Mouse (Mus musculus): ENCODE measurements around the gene Skp1a.
A peak's percentile ranks its signal among the peaks of the same experiment; 100 is the strongest.
"Not testable (repeated sequence)": the region's sequence is repeated elsewhere in the genome, so short reads cannot be mapped to it uniquely, and the experiment has no call there.

Gene Skp1a

DNA sequence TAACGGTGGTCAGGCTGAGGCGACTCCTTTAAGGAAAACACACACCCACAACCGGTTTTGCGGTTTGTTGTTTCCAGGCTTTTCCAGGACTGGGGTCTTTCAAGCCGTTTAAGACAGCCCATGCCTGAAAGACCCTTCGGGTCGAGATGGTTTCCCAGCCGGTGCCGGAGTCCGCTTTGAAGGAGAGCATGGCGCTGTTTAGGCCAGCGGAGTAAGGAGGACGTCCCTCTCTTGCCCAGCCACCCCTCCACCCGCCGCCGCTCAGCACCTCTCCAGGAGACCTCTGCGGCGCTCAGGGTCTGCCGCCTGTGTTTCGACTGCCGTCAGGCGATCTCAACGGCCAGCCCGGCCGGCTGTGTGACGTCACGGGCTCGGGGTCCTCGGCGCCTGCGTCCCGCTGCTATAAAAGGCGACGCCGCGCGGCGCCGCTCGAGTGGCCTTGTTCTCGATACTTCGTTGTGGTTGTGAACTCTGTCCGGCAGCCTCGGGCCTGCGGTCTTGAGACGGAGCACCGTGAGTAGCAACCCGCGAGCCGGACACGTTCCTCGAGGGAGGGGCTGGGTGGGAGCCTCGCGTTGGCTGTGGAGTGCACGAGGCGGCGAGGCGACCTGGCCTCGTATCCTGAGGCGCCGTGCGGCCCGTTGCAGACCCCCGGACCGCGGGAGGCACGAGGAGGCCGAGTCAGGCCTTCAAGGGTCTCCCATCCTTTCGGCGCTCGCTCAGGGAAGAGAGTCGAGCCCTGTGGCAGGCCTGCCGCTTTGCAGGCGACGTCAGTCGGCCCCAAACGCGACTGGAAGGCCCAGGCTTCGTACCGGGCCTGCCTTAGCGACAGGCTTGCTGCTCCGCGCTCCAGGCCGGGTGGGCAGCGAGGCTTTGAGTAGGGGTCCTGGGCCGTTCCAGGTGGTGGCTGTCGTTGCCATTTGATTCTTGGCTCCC is at the start of gene Skp1a:
TSS of gene Skp1a (plus strand) at position 390 of the 936 bp plus-strand sequence.
- DNase-seq = peak; percentile 95 to 97

DNA sequence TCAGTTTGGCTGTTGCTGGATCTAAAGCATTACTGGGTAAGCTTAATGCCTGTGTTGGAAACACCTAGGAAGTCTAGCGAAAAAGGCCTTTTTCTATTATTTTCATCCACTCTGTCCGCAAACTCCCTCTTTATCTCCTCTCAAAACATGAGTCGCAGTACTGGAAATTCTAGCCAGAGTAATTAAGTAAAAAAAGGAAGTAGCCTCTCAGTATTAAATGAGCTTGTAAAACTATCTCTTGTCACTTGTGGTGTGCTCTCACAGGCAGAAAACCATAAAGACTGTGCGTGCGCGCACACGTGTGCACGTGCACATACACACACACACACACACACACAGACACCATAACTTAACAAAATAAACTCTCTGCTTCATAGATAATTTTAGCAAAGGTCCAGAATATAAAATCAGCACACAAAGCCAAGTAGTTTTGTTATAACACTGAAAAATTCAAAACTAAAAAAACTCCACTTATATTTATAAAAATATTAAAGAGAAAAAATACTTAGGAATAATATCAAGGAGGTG is 35.2 kb upstream of the Skp1a start:
- not testable (repeated sequence) for DNase-seq

GRCm38 (mm10) chr11:52213887-52214286 is 17.9 kb upstream of the Skp1a start, which contains the start of gene Olfr1371:
Olfr1371 (minus strand) TSS chr11:52213987.
- no peak for DNase-seq

- peak; percentile 80 to 83 for DNase-seq
Observed at GRCm38 (mm10) chr11:52220282-52220681, 11.5 kb upstream of the Skp1a start.

- not testable (repeated sequence) for DNase-seq
Observed at GRCm38 (mm10) chr11:52221921-52222320, 9.9 kb upstream of the Skp1a start.

DNA sequence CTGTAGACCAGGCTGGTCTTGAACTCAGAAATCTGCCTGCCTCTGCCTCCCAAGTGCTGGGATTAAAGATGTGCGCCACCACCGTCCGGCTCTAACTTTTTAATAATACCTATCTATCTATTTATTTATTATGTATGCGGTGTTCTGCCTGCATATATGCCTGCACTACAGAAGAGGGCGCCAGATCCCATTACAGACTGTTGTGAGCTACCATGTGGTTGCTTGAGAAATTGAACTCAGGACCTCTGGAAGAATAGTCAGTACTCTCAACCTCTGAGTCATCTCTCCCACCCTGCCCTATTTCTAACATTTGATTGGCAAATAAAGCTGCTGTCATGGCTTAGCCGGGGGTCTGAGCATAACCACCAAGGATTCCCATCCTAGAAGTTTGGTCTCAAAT is 8.9 kb upstream of the Skp1a start:
- peak; percentile 63 to 65 for DNase-seq

DNA sequence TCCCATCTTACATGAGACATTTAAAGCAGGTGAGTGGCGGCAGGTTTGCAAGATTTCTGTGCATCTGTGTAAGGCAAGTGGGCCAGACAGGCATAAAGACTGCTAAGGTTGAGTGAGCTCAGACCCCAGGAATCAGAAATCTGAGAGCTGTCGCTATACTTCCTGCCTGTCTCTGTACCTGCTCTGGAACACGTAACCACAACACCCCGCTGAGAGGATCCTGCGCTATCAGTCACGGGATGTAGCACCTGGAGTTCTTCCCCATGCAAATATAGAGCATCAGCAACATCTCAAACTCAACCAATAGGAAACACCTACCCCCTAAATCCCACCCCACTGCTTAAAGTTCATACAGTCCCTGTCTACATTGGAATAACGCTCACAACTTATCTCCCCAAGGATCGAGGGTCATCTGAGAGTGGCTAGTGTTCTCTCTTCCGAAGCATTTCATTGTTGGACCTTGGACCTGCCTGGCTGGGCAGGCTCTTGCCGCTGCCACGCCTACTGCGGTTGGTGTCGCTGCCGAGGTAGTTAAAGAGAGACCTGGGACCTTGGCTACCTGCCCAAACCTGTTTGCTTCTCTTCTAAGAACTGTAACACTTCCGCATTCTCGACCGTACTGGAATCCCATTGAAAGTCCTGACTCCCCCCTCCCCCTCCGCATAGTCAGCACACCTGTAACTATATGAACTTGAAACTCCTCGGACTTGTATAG is 7.7 kb upstream of the Skp1a start:
- DNase-seq = peak; percentile 84 to 87

- no peak for DNase-seq
Observed at GRCm38 (mm10) chr11:52225986-52226599, 5.7 kb upstream of the Skp1a start.

- no peak for DNase-seq
Observed at GRCm38 (mm10) chr11:52227053-52227452, 4.7 kb upstream of the Skp1a start.

DNA sequence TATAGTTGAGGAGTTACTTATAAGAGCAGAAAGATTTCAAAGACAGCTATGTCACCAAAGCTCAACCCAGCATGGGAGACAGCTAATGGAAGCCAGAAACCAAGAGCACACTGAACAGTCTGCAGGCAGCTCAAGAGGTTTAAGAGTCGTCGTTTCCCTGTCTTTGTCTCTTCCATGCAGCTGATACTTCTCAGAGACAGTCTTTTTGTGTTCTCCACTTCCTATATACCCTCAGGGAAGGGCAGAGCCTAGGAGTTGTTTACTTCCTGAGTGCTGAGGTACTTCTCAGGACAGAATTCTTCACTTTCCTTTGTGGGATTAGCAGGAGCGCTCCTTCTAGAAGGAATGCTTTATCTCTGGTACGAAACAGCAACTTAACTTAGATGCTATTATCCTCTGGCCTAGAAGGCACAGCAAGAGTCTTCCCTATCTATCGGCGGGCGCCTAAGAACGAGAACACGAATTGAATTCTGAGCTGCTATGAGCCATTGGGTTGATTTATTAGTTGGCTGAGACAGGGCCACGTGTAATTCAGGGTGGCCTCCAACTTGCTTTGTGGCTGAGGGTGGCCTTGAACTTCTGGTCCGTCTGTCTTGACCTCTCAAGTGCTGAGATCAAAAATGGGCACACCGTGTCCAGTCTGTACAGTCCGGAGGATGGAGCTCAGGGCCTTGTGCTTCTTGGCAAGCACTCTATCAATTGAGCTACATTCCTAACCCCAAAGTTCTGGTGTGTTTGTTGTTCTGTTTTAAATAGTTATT is 4.1 kb upstream of the Skp1a start:
- DNase-seq = no peak

DNA sequence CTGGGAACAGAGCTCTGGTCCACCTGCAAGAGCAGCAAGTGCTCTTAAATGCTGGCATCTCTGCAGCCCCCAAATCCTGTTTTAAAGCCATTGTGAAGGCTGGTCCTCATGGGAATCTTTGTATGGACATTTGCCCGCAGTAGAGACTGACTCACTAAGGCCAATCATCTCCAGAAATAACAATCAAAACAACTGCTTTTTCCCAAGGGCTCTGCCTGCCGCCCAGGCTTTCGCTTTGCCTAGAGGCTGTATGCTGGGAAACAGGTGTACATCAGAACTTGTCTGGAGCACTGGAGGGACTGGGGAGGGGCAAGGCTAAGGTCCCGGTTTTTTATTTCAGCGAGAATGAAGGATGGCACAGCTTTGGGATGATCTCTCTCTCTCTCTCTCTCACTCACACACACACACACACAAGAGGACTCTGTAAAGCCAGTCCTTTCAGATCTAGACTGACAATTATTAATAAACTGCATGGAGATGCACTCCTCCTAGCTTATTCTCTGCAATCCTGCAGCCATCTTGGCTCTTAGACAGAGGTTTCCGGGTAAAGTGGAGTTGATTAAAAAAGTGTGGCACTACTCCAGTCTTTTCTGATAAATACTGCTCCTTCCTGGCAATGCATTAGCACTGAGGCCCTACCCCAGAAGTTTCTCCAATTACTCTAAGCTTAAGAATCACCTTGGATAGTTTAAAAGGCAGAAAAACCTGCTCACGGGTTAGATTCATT is 2.9 kb upstream of the Skp1a start:
- no peak for DNase-seq

DNA sequence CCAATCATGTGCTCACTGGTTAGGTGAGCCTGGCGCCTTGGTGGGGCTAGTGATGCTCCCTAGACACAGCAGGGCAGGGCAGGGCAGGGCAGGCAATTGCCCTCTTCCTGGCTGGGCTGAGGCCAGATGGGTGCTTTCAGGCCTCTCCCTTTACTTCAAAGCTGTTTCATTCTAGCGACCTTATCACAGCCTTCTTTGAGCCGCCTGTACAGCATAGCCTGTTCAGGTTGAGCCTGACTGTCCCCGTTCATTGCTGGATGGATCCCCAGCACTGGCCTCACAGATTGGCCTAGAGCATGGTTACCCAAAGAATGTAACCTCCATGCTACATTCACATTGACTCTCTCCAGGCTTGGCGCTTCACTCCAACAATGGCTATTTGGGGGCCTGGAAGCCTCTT is 1.1 kb upstream of the Skp1a start:
- DNase-seq = no peak

- no peak for DNase-seq
Observed at GRCm38 (mm10) chr11:52233043-52233653, 1.4 kb downstream of the Skp1a start.

GRCm38 (mm10) chr11:52233906-52234305 is 2.1 kb downstream of the Skp1a start:
- no peak for DNase-seq

- DNase-seq = no peak
Observed at GRCm38 (mm10) chr11:52234509-52234908, 2.7 kb downstream of the Skp1a start.

- DNase-seq = no peak
Observed at GRCm38 (mm10) chr11:52240898-52241542, 9.2 kb downstream of the Skp1a start.

DNA sequence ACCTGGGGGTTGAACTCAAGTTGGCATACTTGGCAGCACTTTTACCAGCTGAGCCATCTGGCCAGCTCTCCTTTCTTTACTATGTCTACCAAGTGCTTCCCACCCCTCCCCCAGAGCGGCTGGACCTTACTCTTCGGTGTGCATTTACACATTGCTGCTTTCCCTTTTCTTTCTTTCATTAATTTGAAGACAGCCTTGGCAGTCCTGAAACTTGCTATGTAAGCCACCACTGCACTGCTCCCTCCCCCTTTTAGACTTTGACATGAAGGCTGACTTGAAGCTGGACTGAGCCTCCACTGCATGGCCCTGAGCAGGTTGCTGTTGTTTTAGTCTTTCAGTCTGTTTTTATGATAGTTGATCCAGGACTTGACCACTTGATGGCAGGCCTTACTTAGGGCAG is 17.7 kb downstream of the Skp1a start:
- no peak for DNase-seq

DNA sequence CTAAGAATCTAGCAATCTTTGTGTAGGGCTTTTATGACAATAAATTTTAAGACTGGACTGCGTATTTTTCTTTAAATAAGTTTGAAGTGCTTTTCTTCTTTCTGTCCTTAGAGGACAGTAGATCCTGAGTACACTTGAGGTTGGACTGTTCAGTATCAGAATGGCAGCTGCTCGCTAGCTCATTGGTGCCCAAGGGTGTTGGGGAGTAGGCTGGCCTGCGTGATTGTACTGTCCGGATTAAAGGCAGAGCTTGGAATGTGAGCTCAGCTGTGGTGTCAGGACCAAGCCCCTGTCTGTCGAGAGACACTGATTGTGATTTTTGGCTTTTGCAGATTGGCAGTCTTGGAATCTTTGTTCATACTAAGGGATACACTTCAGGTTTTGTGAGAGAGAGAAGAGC is 20.0 kb downstream of the Skp1a start:
- DNase-seq = no peak

DNA sequence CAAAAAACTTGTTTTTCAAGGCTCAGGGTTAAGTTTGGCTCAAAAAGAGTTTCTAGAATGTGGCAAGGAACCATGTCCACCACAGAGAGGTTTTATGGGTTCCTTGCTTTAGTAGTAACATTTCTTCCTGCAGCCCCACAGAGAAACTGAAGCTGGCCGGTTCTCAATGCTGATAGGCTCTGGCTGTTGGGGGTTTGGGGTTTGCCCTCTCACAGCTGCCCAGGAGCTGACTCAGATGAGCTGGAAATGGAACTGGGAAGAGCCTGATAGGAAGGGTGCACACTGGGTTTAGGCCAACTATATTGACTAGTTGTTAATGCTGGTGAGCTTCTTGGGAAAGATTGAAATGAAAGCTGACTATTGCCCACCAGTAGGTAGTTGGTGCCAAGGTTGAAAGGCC is 20.9 kb downstream of the Skp1a start:
- DNase-seq = no peak

DNA sequence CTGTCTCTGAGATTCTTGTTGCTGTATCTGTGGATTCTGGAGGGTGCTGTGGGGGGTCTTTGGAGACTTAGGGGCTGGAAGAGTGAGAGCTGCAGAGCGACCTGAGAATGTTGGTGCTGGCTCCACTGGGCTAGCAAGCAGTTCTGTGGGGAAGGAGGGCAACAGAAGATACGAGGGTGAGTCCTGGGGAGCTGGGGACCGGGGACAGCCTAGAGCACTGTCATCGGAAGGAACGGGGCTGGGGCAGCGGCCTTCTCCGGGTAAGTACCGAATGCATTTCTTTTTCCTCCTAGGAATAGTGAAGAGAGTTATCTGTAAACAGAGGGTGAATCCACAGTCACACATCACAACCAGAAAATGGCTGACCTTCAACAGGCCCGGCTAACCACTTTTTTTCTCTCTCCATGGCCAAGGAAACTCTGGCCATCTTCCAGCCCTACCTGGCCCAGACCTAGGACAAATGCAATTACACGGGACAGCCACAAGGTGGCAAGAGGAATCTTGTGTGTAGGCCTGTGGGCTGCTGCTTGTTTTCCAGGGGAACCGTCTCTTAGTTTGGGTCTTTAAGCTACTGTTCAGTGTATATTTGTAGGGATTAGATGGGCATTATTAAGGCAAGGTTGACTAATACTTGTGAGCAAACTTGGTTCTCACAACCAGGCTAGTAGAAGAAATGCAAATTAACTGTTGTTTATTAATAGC is 22.0 kb downstream of the Skp1a start:
- DNase-seq = peak; percentile 56 to 57
